Mouse (Mus musculus) MEL-GATA-1-ER (cell line): ENCODE data around the gene Orc2.
A peak's percentile ranks its signal among the peaks of the same experiment; 100 is the strongest.

Source experiments
- DNase-seq: peaks from one replicate; pipeline ENCODE4 v3.0.0-alpha.2; 2012; ENCODE audit warnings: low read depth; ENCODE audit errors: extremely low read depth

Gene Orc2

GRCm38 (mm10) chr1:58504577-58505254 is at the start of gene Orc2:
Orc2 (minus strand) TSS chr1:58505109.
- DNase-seq = peak; percentile 97

GRCm38 (mm10) chr1:58541386-58541785 is 36.5 kb upstream of the Orc2 start:
- DNase-seq = no peak

- DNase-seq = no peak
Measured at GRCm38 (mm10) chr1:58507249-58507648, 2.3 kb upstream of the Orc2 start.

DNA sequence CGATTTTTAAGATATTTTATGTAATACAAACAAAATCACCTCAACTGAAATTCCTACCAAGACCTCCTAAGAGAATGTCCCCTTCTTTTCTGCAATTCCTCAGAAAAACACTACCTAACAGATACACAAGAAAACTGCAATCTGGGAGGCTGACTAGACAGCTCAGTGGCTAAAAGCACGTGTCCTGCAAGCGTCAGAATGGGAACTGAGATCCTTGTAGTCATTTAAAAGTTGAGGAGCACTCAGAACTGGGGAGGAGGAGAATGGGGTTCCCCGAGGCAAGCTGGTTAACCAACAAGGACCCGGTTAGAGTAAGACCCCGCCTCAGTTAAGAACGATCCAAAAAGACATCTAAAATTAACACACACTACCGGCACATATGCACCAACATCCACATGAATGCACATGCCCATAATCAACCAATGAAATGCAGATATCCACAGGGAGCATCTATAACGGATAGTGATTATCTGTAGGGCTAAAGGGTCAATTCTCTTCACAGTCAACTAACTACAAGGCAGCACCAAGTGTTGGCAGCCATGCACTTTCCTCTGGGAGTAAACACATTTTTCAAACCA is 1.0 kb downstream of the Orc2 start:
- DNase-seq = peak; percentile 51

DNA sequence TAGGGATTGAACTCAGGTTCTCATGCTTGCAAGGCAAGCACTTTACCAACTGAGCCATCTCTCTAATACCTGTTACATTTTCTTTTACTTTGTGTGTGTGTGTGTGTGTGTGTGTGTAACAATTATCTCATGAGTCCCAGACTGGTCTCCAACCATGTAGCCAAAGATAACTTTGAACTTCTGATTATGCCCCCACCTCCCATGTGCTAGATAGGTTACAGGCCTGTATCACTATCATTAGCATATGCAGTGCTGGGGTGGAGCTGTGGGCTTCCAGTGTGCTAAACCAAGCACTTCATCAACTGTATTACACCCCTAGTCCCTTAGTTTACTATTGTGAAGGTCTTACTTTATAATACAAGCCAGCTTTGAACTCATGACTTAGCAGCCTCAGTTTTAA is 1.8 kb downstream of the Orc2 start:
- DNase-seq = peak; percentile 53

- no peak for DNase-seq
Measured at GRCm38 (mm10) chr1:58498758-58499157, 6.2 kb downstream of the Orc2 start.

- no peak for DNase-seq
Measured at GRCm38 (mm10) chr1:58497678-58498077, 7.2 kb downstream of the Orc2 start.

DNA sequence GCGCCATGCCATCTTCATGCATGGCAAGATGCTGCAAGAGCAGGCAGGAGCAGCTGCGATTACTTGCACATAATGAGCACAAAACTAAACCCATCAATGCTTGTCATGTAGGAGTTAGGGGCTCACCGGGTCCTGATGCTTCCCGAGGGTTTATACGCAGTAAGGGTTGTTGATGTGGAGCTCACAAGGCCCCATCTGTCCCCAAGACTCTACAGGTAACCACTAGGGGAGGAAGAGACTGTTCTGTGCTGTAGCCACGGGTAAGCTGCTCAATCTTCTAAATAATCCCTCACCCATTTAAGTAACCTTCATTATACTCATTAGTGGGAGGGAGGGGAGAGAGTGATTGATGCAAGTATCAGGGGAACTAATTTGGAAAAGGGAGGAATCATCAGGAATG is 9.3 kb downstream of the Orc2 start:
- no peak for DNase-seq

- no peak for DNase-seq
Measured at GRCm38 (mm10) chr1:58482647-58483046, 22.3 kb downstream of the Orc2 start.

GRCm38 (mm10) chr1:58475662-58476061 is 29.2 kb downstream of the Orc2 start:
- no peak for DNase-seq

DNA sequence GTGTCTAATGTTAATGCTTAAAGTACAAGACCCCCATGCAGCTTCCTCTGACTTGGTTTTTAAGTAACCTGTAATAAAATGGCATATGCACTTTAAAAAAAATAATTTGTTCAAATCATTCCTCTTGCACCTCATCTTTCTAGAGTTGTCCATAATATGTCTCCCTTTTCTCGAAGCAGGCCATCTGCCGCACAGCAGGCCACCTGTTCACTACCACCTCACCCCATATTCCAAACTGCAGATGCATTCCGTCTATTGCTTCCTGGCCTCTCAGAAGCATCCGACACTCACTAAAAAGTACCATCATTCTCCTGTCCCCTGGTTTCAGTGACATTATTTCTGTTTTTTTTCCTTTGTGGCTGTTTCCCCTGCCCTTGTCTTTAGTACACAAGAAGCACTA is 39.3 kb downstream of the Orc2 start:
- no peak for DNase-seq

GRCm38 (mm10) chr1:58465042-58465441 is 39.9 kb downstream of the Orc2 start:
- DNase-seq = no peak

DNA sequence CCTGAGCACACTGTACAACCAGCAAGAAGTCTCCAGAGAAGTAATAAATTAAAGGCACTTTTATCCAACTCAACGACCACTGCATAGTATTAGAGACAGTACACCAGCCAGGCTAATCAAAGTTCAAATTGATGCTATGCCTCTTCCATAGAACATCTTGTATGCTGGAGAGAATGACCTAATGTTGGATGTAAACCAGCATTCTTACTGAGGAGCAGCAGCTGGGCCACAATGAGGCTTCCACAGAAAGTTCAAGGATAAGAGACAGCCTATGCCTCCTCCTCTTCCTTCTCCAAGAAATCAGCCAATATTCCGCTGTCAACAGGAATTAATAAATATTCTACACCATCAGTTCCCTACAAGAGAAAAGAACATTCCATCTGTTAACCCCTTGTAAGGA is 41.0 kb downstream of the Orc2 start:
- no peak for DNase-seq

DNA sequence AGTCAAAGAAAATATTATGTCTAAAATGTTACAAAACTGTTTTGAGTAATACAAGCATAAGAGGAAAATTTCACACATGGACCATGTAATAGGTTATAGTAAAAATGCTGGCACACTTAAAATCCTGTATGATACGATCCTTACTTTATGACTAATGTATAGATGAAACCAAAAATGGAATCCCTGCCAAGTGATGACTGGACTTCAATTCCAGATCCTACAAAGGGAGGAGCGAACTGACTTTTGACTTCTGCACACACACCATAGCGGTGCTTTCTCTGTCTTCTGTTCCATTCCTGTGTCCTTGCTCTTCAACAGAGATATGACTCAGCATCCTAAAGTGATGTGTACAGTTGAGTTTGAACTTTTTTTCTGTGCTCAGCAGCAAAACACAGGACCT is 44.3 kb downstream of the Orc2 start:
- DNase-seq = no peak

DNA sequence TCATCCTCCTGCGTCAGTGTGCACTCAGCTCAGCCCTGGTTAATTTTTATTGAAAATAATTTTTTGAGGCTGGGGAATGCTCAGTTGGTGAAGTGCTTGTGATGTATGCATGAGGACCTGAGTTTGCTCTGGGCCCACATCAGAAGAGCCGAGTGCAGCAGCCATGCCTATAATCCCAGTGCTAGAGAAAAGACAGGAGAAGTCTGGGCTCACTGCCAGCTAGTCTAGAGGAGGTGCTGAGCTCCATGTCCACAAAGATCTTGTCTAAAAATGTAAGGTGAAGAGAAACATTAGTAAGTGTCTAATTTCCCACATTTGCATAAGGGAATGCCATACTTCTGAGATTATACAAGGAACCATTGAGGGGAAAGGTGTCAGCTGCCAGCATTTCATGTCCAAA is 46.0 kb downstream of the Orc2 start:
- no peak for DNase-seq

DNA sequence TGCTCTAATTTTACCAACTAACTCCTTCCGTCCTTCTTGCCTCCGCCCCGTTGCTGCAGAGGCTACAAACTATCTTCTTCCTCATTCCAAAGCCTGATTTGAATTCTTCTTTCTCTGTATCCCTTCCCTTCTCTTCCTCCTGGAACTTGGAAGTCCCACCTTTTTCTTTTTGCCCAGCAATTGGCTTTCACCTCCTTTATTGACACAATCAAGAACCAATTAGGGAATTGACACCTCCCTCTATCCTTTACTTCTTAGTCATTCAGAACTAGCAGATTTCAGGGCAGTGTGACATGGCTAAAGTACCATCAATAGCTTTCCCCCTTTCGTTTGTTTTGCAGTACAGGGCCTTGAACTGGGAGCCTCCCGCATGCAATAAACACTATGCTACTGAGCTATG is 46.7 kb downstream of the Orc2 start:
- no peak for DNase-seq

DNA sequence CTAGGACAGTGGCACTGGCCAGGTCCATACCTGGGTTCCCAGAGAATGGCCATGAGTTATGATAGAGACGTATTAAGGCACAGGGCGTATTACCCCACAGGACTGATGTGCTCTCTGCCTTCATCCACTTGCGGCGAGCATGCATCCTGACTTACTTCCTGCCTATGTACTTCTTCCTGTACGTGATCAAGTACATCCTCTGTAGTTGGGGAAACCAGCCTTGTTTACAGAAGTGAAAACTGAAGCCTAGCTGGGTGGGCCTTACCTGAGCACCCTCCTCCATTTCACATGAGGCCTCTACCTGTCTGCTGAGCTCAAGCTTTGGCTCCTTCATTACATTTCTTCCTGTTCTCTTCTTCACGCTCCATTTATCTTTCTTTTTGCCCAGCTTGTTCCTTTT is 50.6 kb downstream of the Orc2 start:
- no peak for DNase-seq

DNA sequence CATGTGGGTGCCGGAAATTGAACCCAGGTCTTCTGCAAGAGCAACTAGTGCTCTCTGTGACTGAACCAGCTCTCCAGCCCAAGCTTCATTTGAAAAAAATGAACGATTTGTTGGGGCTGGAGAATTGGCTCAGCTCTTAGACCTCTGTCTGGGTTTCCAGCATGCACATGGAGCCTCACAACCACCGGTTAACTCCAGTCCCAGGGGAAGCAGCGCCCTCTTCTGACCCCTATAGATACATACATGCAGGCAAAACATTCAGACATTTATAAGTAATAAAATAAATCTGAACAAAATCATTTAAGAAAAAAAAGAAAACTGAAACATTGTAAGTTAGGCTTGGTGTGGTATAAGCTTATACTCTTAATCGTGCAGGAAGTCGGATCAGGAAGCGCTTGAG is 56.5 kb downstream of the Orc2 start:
- no peak for DNase-seq

GRCm38 (mm10) chr1:58447766-58448165 is 57.1 kb downstream of the Orc2 start:
- no peak for DNase-seq

- no peak for DNase-seq
Measured at GRCm38 (mm10) chr1:58445861-58446260, 59.0 kb downstream of the Orc2 start.

- peak; percentile 99 for DNase-seq
Measured at GRCm38 (mm10) chr1:58445143-58445722, 59.7 kb downstream of the Orc2 start, which contains the start of the genes Nif3l1 and Ppil3. Nif3l1 (plus strand) TSS chr1:58445151. Ppil3 (minus strand) TSS chr1:58445486.

DNA sequence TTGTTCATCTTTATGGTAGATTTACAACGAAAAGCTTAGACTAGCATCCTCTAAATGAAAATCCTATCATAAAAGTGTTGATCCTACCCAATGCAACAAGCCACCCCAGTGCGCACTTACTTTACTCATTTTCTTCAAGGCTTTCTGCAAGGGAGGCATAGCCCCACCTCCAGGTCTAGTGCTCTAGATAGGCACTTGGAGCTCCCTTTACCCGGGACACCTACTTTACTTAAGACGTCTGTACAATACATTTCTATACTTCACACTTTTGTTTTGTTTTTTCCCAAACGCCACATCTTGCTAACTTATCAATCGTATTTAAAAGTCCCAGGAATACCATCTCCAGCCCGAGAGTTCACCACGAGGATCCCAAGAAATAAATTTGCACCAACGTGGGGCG is 60.2 kb downstream of the Orc2 start:
- peak; percentile 44 for DNase-seq

DNA sequence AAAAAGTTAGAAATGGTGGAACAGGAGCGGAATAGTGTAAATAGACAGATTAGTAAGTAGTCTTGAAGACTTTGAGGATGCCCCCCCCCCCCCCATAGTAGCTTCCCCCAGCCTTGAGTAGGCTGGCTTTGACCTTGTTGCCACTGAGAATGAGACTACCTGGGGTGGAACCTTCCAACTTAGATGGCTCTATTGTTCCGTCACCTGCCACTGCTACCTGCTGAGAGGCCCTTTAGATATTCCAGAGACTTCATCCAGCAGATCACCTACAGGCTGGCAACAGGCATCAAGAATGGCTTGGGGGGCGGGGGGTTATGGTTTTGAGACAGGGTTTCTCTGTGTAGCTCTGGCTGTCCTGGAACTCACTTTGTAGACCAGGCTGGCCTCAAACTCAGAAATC is 80.4 kb downstream of the Orc2 start:
- no peak for DNase-seq
